Mouse (Mus musculus) MEL (cell line): ENCODE measurements around the gene Selplg.

ENCODE experiments used
- CTCF ChIP-seq, 3 experiments: IDR thresholded peaks in 2 of 3; conservative IDR thresholded peaks in 1 of 3; 2 replicates each; pipeline ENCODE4 v1.5.1; 2011 to 2012; ENCODE audit warnings: low read length in 3 of 3, low read depth in 2 of 3, mild to moderate bottlenecking in 2 of 3, improper control_type of control experiment in 1 of 3, inconsistent platforms in 1 of 3, mixed read lengths in 1 of 3, moderate library complexity in 1 of 3; ENCODE audit not compliant: control insufficient read depth in 1 of 3, insufficient read depth in 1 of 3, poor library complexity in 1 of 3, severe bottlenecking in 1 of 3
- GATA1 ChIP-seq: IDR thresholded peaks from 2 replicates; pipeline ENCODE4 v1.6.1; 2011; ENCODE audit warnings: low read depth, low read length, improper control_type of control experiment
- MYB ChIP-seq: IDR thresholded peaks from 2 replicates; pipeline ENCODE4 v1.6.1; 2011; ENCODE audit warnings: mild to moderate bottlenecking, low read depth, low read length, improper control_type of control experiment
- POLR2A ChIP-seq, 2 experiments: IDR thresholded peaks; 2 replicates each; pipeline ENCODE4 v1.6.1; 2011 to 2012; ENCODE audit warnings: low read length in 2 of 2, mild to moderate bottlenecking in 2 of 2, control low read depth in 1 of 2, improper control_type of control experiment in 1 of 2, low read depth in 1 of 2, moderate library complexity in 1 of 2; ENCODE audit not compliant: control insufficient read depth in 1 of 2, insufficient read depth in 1 of 2, poor library complexity in 1 of 2
- POLR2AphosphoS5 ChIP-seq: IDR thresholded peaks from 2 replicates; pipeline ENCODE4 v1.6.1; 2012; ENCODE audit warnings: low read depth, borderline replicate concordance, mild to moderate bottlenecking, inconsistent platforms, low read length, moderate library complexity, mixed read lengths
- TCF12 ChIP-seq: IDR thresholded peaks from 2 replicates; pipeline ENCODE4 v1.6.1; 2014; ENCODE audit warnings: low read depth, mild to moderate bottlenecking, inconsistent platforms, low read length, improper control_type of control experiment, moderate library complexity

GRCm38 (mm10) chr5:113773664-113774063 lies 58.8 kb downstream of the Selplg start:
- TF ChIP-seq POLR2AphosphoS5 (no peak), MYB (no peak), CTCF (IDR thresholded peaks at IDR 0.05 in 2 of 3, conservative IDR thresholded peaks at IDR 0.05 in 1 of 3; ENCODE audit: control insufficient read depth in 1 of 3, insufficient read depth in 1 of 3, low read depth in 2 of 3, low read length in 3 of 3, poor library complexity in 1 of 3, severe bottlenecking in 1 of 3) (peak; percentile 89 to 98 (median 94)), GATA1 (no peak), POLR2A (IDR thresholded peaks at IDR 0.05; ENCODE audit: control insufficient read depth in 1 of 2, insufficient read depth in 1 of 2, low read depth in 1 of 2, low read length in 2 of 2, poor library complexity in 1 of 2) (no peak), TCF12 (no peak)
